Mouse (Mus musculus) midbrain, embryonic 16.5 days (tissue): ENCODE measurements around the gene Tomm40. TPM values are rescaled to one million over a fixed set of nuclear protein-coding genes. Genes with fewer than 3 reads are reported as not detected.

ENCODE experiments used
- ATAC-seq: fragments of 200-750 bp; cut with Nextera tagmentation; 2 replicates; pipeline ENCODE4 v1.8.0; 2017; ENCODE audit warnings: moderate TSS enrichment
- H3K27ac ChIP-seq: fragments of 300-500 bp; sonication (generic); 2 replicates; pipeline ENCODE4 v1.5.1; 2014; ENCODE audit warnings: mild to moderate bottlenecking, low read length, mixed read lengths
- H3K27me3 ChIP-seq: fragments of 300-500 bp; sonication (generic); 2 replicates; pipeline ENCODE4 v1.6.1; 2014; ENCODE audit warnings: low read depth, low read length, mixed read lengths; ENCODE audit not compliant: control insufficient read depth, insufficient read depth
- H3K36me3 ChIP-seq: fragments of 300-500 bp; sonication (generic); 2 replicates; pipeline ENCODE4 v1.6.1; 2014; ENCODE audit warnings: mild to moderate bottlenecking, low read length, moderate library complexity, mixed read lengths; ENCODE audit not compliant: control insufficient read depth, insufficient read depth
- H3K4me1 ChIP-seq: fragments of 300-500 bp; sonication (generic); 2 replicates; pipeline ENCODE4 v1.6.1; 2014; ENCODE audit warnings: mild to moderate bottlenecking, low read length, mixed read lengths; ENCODE audit not compliant: control insufficient read depth, insufficient read depth
- H3K4me2 ChIP-seq: fragments of 300-500 bp; sonication (generic); 2 replicates; pipeline ENCODE4 v1.6.1; 2014; ENCODE audit warnings: mild to moderate bottlenecking, low read length, mixed read lengths
- H3K4me3 ChIP-seq: fragments of 300-500 bp; sonication (generic); 2 replicates; pipeline ENCODE4 v1.5.1; 2014; ENCODE audit warnings: low read depth, mild to moderate bottlenecking, low read length, moderate library complexity, mixed read lengths
- H3K9ac ChIP-seq: fragments of 300-500 bp; sonication (generic); 2 replicates; pipeline ENCODE4 v1.6.1; 2014; ENCODE audit warnings: low read depth, low read length, mixed read lengths
- H3K9me3 ChIP-seq: fragments of 300-500 bp; sonication (generic); replicated peaks from 2 replicates; pipeline ENCODE4 v1.6.1; 2014; ENCODE audit warnings: mild to moderate bottlenecking, low read length, mixed read lengths; ENCODE audit not compliant: control insufficient read depth, poor library complexity, severe bottlenecking
- WGBS: fragments of 180-500 bp; shearing (Covaris S2); extraction: QIAGEN DNeasy Blood & Tissue Kit; methylation state at CpG from one replicate; pipeline ENCODE4 v1.1.7; 2014; 5-methylcytosine and 5-hydroxymethylcytosine counted together
- polyA plus RNA-seq: library from polyadenylated mRNA; unstranded; fragments of >200 nt; fragmentation: Nextera tagmentation; extraction: Ambion mirVana; gene quantifications from 2 replicates; pipeline ENCODE4 v1.2.1, GENCODE M21; 2015

The Tomm40 gene
- polyA plus RNA-seq, 1 experiment from 2014 or later = 118 TPM

DNA sequence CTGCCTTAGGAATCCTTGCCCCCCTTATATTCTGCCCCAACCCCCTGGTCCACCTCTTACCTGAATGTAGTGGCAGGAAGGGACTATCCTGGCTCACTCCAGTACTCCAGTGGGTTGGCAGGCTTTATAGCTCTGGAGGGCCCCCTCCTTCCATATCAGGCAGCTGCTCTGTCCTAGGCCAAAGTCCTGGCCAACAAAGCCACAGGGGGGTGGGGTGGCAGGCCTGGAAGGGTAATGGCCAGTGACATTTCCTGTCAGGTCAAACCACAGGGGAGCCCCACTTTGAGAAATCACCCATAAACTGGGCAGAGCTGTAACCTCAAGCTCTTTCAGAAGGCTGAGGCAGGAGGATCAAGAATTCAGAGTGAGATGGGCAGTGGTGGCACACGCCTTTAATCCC, 38.6 kb downstream of the Tomm40 start:
- 71% methylated on average over 1 of the region's 1 CpGs for WGBS
- no peaks in the 10 kb centered on the region for H3K9me3 ChIP-seq
- no peaks in the 10 kb centered on the region for H3K4me1 ChIP-seq
- no peaks in the 10 kb centered on the region for H3K27me3 ChIP-seq
- H3K9ac ChIP-seq = no peak overlapping the region
- H3K4me3 ChIP-seq = no peak overlapping the region
- ATAC-seq = no peak
- no peak overlapping the region for H3K4me2 ChIP-seq
- no peak overlapping the region for H3K27ac ChIP-seq
- no peaks in the 10 kb centered on the region for H3K36me3 ChIP-seq

DNA sequence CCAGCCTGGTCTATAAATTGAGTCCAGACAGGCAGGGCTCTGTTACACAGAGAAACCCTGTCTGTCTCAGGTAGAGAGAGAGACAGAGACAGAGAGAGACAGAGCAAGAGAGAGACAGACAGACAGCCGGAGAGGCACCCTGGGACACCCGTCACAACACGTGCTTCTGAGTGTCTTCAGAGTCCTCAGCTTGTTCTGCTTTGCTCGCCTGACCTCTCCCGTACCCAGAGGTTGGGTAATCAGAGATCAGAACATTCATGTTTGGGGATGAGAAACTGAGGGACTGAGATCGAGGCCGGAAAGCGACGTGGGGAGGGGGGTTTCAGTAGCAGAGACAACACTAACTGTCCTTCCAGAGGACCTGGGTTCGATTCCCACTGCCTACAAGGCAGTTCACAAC, 39.4 kb downstream of the Tomm40 start:
- Histone ChIP-seq H3K9ac (no peak overlapping the region), H3K4me1 (no peaks in the 10 kb centered on the region), H3K9me3 (no peaks in the 10 kb centered on the region), H3K4me2 (no peak overlapping the region), H3K4me3 (no peak overlapping the region), H3K27ac (no peak overlapping the region), H3K36me3 (no peaks in the 10 kb centered on the region), H3K27me3 (no peaks in the 10 kb centered on the region)
- 83% methylated on average over 10 of the region's 10 CpGs for WGBS
- ATAC-seq = no peak

DNA sequence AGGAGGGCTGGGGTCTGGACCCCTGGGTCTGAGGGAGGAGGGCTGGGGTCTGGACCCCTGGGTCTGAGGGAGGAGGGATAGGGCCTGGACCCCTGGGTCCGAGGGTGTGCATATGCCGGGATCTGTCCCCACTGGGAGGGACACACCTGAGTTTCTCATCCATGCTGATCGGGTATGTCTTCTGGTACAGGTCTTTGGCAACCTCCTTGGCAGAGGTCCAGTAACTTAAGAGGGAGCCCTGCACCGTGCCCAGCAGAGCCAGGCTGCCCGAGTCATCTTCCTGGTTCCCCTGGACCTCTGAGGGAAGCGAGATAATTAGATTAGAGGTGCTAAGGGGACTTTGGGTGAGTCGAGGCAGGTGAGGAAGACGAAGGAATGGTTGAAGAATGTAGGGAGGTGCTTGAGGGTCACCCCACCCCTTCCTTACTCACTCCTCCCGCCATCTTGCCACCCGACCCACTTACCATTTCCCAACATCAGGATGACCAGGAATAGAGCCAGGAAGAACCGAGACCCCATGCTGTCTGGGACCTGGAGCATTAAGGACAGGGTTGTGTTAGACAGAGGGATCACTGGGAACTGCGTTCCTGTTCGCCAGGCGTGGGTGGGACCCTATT, 42.0 kb downstream of the Tomm40 start:
- no peak for ATAC-seq

GRCm38 (mm10) chr7:19671511-19671910, 43.7 kb downstream of the Tomm40 start:
- no peak overlapping the region for H3K4me2 ChIP-seq
- H3K27ac ChIP-seq = no peak overlapping the region
- peaks cover 3% of the 10 kb centered on the region; the same call in 1 of the 2 replicates for H3K4me1 ChIP-seq
- H3K9ac ChIP-seq = no peak overlapping the region
- no peak overlapping the region for H3K4me3 ChIP-seq
- H3K9me3 ChIP-seq = no peaks in the 10 kb centered on the region
- no peaks in the 10 kb centered on the region for H3K36me3 ChIP-seq
- no peaks in the 10 kb centered on the region for H3K27me3 ChIP-seq
- ATAC-seq = no peak
- 76% methylated on average over 10 of the region's 10 CpGs for WGBS

More for the DNA sequence above, 42.0 kb downstream of the Tomm40 start:
- no peak overlapping the region for H3K9ac ChIP-seq
- H3K4me2 ChIP-seq = no peak overlapping the region
- no peaks in the 10 kb centered on the region for H3K36me3 ChIP-seq
- no peaks in the 10 kb centered on the region for H3K9me3 ChIP-seq
- H3K27me3 ChIP-seq = no peaks in the 10 kb centered on the region
- no peak overlapping the region for H3K4me3 ChIP-seq
- no peak overlapping the region for H3K27ac ChIP-seq
- peaks cover 3% of the 10 kb centered on the region; the same call in 1 of the 2 replicates for H3K4me1 ChIP-seq
- 68% methylated on average over 14 of the region's 14 CpGs for WGBS

GRCm38 (mm10) chr7:19668947-19669721, 46.1 kb downstream of the Tomm40 start:
- H3K4me1 ChIP-seq = peaks cover 9% of the 10 kb centered on the region
- H3K9ac ChIP-seq = no peak overlapping the region
- peak overlapping the region; percentile 74 for H3K27ac ChIP-seq
- no peak overlapping the region for H3K4me3 ChIP-seq
- 0 out of 2 replicates have a peak overlapping the region, but pooled peaks have one; percentile 4 for H3K4me2 ChIP-seq
- no peaks in the 10 kb centered on the region for H3K27me3 ChIP-seq
- no peaks in the 10 kb centered on the region for H3K9me3 ChIP-seq
- no peaks in the 10 kb centered on the region for H3K36me3 ChIP-seq
- peak; percentile 69 for ATAC-seq
- 11% methylated on average over 10 of the region's 10 CpGs for WGBS

DNA sequence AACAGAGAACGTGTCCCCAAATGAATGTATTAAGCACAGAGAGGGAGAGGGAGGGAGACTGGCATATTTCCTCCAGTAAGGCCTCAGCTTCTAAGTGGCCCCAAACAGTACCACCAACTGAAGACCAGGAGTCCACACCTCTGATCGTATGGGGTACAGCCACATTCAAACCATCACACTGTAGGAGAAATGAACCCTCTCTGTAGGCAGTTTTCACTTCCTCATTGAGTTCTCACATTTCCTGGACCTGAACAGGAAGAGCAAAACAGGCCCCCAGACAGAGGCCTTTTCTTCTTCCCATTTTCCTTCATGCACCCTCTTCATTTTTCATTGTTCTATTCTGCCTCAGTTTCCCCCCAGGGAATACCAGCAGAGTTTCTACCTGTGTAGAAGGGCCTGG, 47.8 kb downstream of the Tomm40 start:
- H3K9me3 ChIP-seq = no peaks in the 10 kb centered on the region
- H3K36me3 ChIP-seq = no peaks in the 10 kb centered on the region
- no peak overlapping the region for H3K4me2 ChIP-seq
- H3K27ac ChIP-seq = no peak overlapping the region
- peaks cover 25% of the 10 kb centered on the region for H3K4me1 ChIP-seq
- no peak overlapping the region for H3K4me3 ChIP-seq
- ATAC-seq = no peak
- no peak overlapping the region for H3K9ac ChIP-seq
- 64% methylated on average over 2 of the region's 2 CpGs for WGBS
- no peaks in the 10 kb centered on the region for H3K27me3 ChIP-seq

DNA sequence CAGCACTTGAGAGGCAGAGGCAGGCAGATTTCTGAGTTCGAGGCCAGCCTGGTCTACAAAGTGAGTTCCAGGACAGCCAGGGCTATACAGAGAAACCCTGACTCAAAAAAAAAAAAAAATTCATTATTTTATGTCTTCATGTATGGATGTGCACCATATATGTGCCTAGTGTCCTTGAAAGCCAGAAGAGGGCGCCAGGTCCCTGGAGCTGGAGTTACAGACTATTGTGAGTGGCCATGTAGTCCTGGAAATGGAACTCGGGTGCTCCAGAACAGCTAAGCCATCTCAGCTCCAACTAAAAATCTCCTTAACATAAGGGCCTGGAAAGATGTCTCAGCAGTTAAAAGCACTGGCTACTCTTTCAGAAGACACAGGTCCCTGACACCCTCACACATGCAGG, 48.5 kb downstream of the Tomm40 start:
- Histone ChIP-seq H3K4me3 (no peak overlapping the region), H3K9me3 (no peaks in the 10 kb centered on the region), H3K9ac (no peak overlapping the region), H3K4me1 (peaks cover 31% of the 10 kb centered on the region), H3K4me2 (no peak overlapping the region), H3K27ac (no peak overlapping the region), H3K27me3 (no peaks in the 10 kb centered on the region), H3K36me3 (no peaks in the 10 kb centered on the region)
- 66% methylated on average over 3 of the region's 3 CpGs for WGBS
- no peak for ATAC-seq

DNA sequence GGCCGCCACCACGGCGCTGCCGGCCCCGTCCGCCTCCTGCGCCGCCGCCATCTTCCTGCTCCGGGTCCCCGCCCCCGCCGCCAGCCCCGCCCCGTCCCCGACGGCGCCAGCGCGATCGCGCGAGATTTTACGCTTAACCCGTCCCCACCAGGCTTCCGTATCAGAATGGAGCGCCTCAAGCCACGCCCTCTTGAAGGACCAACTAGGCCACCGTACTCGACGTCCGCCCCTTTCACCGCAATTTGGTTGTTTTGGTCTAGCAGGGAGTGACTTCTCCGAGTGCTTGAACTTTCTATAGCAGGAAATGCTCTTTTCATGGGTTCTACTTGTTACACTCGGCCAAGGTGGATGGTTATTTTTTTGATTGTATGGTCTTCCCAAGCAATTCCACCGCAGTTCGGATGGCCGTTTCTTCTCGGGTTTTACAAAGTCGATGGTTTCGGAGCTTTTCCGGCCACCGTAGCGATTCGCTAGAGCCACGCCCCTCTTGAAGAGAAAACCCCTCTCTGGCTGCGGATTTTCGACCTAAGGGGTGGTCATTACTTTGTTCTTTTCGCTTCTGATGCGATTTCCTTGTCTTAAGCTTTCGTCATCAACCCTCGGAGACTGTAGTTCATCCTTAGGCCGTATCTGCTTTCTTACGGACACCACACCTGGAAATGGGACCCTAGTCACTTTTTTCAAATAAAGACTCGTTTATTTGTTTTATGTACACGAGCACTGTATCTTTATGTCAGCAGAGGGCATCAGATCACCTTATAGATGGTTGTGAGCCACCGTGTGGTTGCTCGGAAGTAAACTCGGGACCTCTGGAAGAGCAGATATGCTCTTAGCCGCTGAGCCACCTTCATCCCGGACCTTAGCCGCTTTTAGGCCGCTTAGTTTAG, 50.0 kb downstream of the Tomm40 start, which contains the start of gene Clptm1:
TSS of gene Clptm1 (minus strand) at position 79 of the 887 bp plus-strand sequence.
- H3K9ac ChIP-seq = peak within 1 kb of the TSS; percentile 98
- under 1% methylated on average over 61 of the region's 63 CpGs for WGBS

More for the DNA sequence above, 50.0 kb downstream of the Tomm40 start, which contains the start of gene Clptm1:
- H3K4me2 ChIP-seq = peak within 1 kb of the TSS; percentile 92
- peak within 1 kb of the TSS; percentile 92 for H3K27ac ChIP-seq
- H3K27me3 ChIP-seq = no peaks in the 10 kb centered on the region
- ATAC-seq = peak; percentile 85
- H3K4me3 ChIP-seq = peak within 1 kb of the TSS; percentile 99
- H3K4me1 ChIP-seq = peaks cover 32% of the 10 kb centered on the region
- H3K9me3 ChIP-seq = no peaks in the 10 kb centered on the region
- H3K36me3 ChIP-seq = no peaks in the 10 kb centered on the region
